Mouse (Mus musculus) megakaryocyte, embryonic 14.5 days (primary cell): ENCODE measurements around the gene Fcf1.

Source experiments
- FLI1 ChIP-seq: IDR thresholded peaks from 2 replicates; pipeline ENCODE4 v1.6.1; 2012; ENCODE audit warnings: low read length, inconsistent platforms, mixed read lengths
- GATA1 ChIP-seq: IDR thresholded peaks from 3 replicates; pipeline ENCODE4 v1.6.1; 2012; ENCODE audit warnings: mixed read lengths, low read length, inconsistent platforms, borderline replicate concordance

DNA sequence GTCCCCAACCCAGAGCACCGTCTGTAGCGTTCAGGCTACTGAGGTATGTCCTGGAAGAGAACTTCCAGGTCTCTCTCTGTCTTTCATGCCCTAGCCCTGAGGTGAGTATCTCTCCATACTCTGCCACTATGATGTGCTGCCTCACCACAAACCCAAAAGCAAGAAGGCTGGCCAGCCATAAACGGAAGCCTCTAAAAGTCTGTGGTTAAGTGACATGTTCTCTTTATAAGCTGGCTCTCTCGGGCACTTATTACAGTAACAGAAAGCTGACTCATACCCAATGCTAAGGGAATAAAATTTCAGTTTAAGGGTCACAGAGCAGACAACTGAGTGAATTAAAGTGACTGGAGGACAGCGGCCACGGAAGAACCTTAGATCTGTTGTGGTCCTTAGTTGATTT lies 44.2 kb upstream of the Fcf1 start:
- TF ChIP-seq FLI1 (no peak), GATA1 (no peak)
